Mouse (Mus musculus) cerebellum, adult 8-10 months (tissue): ENCODE results near the gene Nkain4.

Experiments used
- DNase-seq: peaks from one replicate; pipeline ENCODE4 v3.0.0; 2022

Nkain4 gene

GRCm38 (mm10) chr2:180893537-180894028 is 60.9 kb downstream of the Nkain4 start:
- DNase-seq = peak; percentile 71

GRCm38 (mm10) chr2:180892841-180893521 is 61.5 kb downstream of the Nkain4 start:
- peak; percentile 96 for DNase-seq

- no peak for DNase-seq
These were observed 62.6 kb downstream of the Nkain4 start for GRCm38 (mm10) chr2:180891835-180892323.

- peak; percentile 67 for DNase-seq
These were observed 63.2 kb downstream of the Nkain4 start for GRCm38 (mm10) chr2:180891075-180891834.

GRCm38 (mm10) chr2:180890422-180891074 is 64.0 kb downstream of the Nkain4 start:
- DNase-seq = no peak

GRCm38 (mm10) chr2:180889921-180890280 is 64.6 kb downstream of the Nkain4 start:
- no peak for DNase-seq

GRCm38 (mm10) chr2:180889271-180889920 is 65.1 kb downstream of the Nkain4 start:
- DNase-seq = peak; percentile 14

GRCm38 (mm10) chr2:180885270-180885669 is 69.2 kb downstream of the Nkain4 start:
- DNase-seq = no peak
